Mouse (Mus musculus): ENCODE results near the gene Mfsd2a.

DNA sequence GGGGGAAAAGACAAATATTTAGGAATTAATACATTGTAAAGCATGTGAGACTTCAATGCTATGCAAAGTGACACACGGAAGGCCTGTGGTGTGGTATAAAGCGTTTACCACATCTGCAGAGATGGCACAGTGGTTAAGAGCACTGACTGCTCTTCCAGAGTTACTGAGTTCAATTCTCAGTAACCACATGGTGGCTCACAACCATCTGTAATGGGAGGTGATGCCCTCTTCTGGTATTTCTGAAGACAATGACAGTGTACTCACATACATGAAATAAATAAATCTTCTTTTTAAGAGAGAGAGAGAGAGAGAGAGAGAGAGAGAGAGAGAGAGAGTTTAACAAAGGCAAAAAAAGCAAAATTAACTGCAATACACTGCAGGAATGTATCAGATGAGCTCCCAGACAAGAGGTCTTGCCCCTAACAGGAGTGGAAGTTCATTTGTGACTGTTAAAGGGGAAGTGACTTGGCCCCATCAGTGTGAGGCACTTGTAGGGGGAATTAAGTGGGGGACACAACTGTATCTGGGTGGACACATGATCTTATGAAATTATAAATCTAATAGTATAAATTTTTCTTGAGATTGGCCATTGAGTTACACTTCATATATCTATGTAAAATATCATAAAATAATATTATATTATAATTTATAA lies 29.9 kb downstream of the Mfsd2a start:
- no peak for TF ChIP-seq CTCF (IDR thresholded peaks at IDR 0.05; ENCODE audit: borderline replicate concordance, insufficient read depth, low read depth, low read length)
- TF ChIP-seq POLR2A (IDR thresholded peaks at IDR 0.05; ENCODE audit: borderline replicate concordance, insufficient read depth, low read length), result no peak
